Mouse (Mus musculus) forebrain, embryonic 14.5 days (tissue): ENCODE measurements around the gene Gypa. TPM values are rescaled to one million over a fixed set of nuclear protein-coding genes. Genes with fewer than 3 reads are reported as not detected.
A peak's percentile ranks its signal among the peaks of the same experiment; 100 is the strongest.

Experiments
- ATAC-seq: fragments of 200-750 bp; cut with Nextera tagmentation; 2 replicates; pipeline ENCODE4 v1.8.0; 2017; ENCODE audit warnings: mild to moderate bottlenecking, moderate library complexity
- DNase-seq: peaks from one replicate; pipeline ENCODE4 v3.0.0-alpha.2; 2015; ENCODE audit warnings: low spot score
- H3K27ac ChIP-seq: fragments of 300-500 bp; sonication (generic); 2 replicates; pipeline ENCODE4 v1.5.1; 2014; ENCODE audit warnings: low read depth, mild to moderate bottlenecking, control low read depth, low read length, moderate library complexity
- H3K27me3 ChIP-seq: fragments of 300-500 bp; sonication (generic); replicated peaks from 2 replicates; pipeline ENCODE4 v1.6.1; 2014; ENCODE audit warnings: low read length, control low read depth, mixed read lengths; ENCODE audit not compliant: control insufficient read depth, insufficient read depth
- H3K36me3 ChIP-seq: fragments of 300-500 bp; sonication (generic); 2 replicates; pipeline ENCODE4 v1.6.1; 2014; ENCODE audit warnings: low read length, control low read depth; ENCODE audit not compliant: control insufficient read depth, insufficient read depth
- H3K4me1 ChIP-seq: fragments of 300-500 bp; sonication (generic); 2 replicates; pipeline ENCODE4 v1.6.1; 2014; ENCODE audit warnings: antibody characterized with exemption, low read length, control low read depth; ENCODE audit not compliant: control insufficient read depth, insufficient read depth
- H3K4me2 ChIP-seq: fragments of 300-500 bp; sonication (generic); 2 replicates; pipeline ENCODE4 v1.6.1; 2014; ENCODE audit warnings: mild to moderate bottlenecking, control low read depth, low read length
- H3K4me3 ChIP-seq: fragments of 300-500 bp; sonication (generic); 2 replicates; pipeline ENCODE4 v1.5.1; 2014; ENCODE audit warnings: low read depth, low read length, control low read depth
- H3K9ac ChIP-seq: fragments of 300-500 bp; sonication (generic); 2 replicates; pipeline ENCODE4 v1.6.1; 2014; ENCODE audit warnings: mild to moderate bottlenecking, low read length, control low read depth, moderate library complexity
- H3K9me3 ChIP-seq: fragments of 300-500 bp; sonication (generic); replicated peaks from 2 replicates; pipeline ENCODE4 v1.6.1; 2016; ENCODE audit warnings: low read length, control low read depth, mixed read lengths; ENCODE audit not compliant: control insufficient read depth
- WGBS: fragments of 180-500 bp; shearing (Covaris S2); extraction: QIAGEN DNeasy Blood & Tissue Kit; methylation state at CpG from one replicate; pipeline ENCODE4 v1.1.7; 2014; 5-methylcytosine and 5-hydroxymethylcytosine counted together
- polyA plus RNA-seq: library from polyadenylated mRNA; unstranded; fragments of >200 nt; fragmentation: Nextera tagmentation; extraction: Ambion mirVana; gene quantifications from 2 replicates; pipeline ENCODE4 v1.2.1, GENCODE M21; 2014

Gypa gene
- polyA plus RNA-seq, 1 experiment from 2014 or later = 1.8 TPM

- Histone ChIP-seq H3K9ac (no peak overlapping the region), H3K36me3 (no peaks in the 10 kb centered on the region), H3K4me1 (no peaks in the 10 kb centered on the region), H3K27ac (no peak overlapping the region), H3K27me3 (no peaks in the 10 kb centered on the region), H3K4me3 (no peak overlapping the region), H3K9me3 (no peaks in the 10 kb centered on the region), H3K4me2 (no peak overlapping the region)
- no peak for DNase-seq
- 76% methylated on average over 6 of the region's 6 CpGs for WGBS
- ATAC-seq = no peak
These were observed 11.4 kb upstream of the Gypa start for GRCm38 (mm10) chr8:80482173-80482572.

GRCm38 (mm10) chr8:80482822-80483774 is 10.5 kb upstream of the Gypa start:
- WGBS = 41% methylated on average over 16 of the region's 16 CpGs
- no peaks in the 10 kb centered on the region for H3K9me3 ChIP-seq
- DNase-seq (peak; percentile 64), ATAC-seq (0 out of 2 replicates have a peak, but pooled peaks have one; percentile 50)
- H3K27ac ChIP-seq = no peak overlapping the region
- no peaks in the 10 kb centered on the region for H3K36me3 ChIP-seq
- no peaks in the 10 kb centered on the region for H3K27me3 ChIP-seq
- H3K4me1 ChIP-seq = no peaks in the 10 kb centered on the region
- H3K9ac ChIP-seq = no peak overlapping the region
- H3K4me3 ChIP-seq = no peak overlapping the region
- H3K4me2 ChIP-seq = peak overlapping the region; percentile 16; the same call in 1 of the 2 replicates

- no peak for DNase-seq
- ATAC-seq = no peak
- Histone ChIP-seq H3K4me1 (no peaks in the 10 kb centered on the region), H3K27me3 (no peaks in the 10 kb centered on the region), H3K4me3 (no peak overlapping the region), H3K36me3 (no peaks in the 10 kb centered on the region), H3K27ac (no peak overlapping the region), H3K9me3 (no peaks in the 10 kb centered on the region), H3K9ac (no peak overlapping the region), H3K4me2 (no peak overlapping the region)
- 51% methylated on average over 1 of the region's 1 CpGs for whole genome bisulfite sequencing
These were observed 2.0 kb upstream of the Gypa start for GRCm38 (mm10) chr8:80491562-80491961.

GRCm38 (mm10) chr8:80492987-80493441 is 567 bp upstream of the Gypa start:
- H3K4me2 ChIP-seq = peak overlapping the region; percentile 74
- no peaks in the 10 kb centered on the region for H3K9me3 ChIP-seq
- H3K4me1 ChIP-seq = no peaks in the 10 kb centered on the region
- H3K36me3 ChIP-seq = no peaks in the 10 kb centered on the region
- peak overlapping the region; percentile 43 for H3K4me3 ChIP-seq
- peak overlapping the region; percentile 58 for H3K9ac ChIP-seq
- DNase-seq (peak; percentile 83), ATAC-seq (peak; percentile 88)
- no peak overlapping the region for H3K27ac ChIP-seq
- 0% methylated on average over 16 of the region's 16 CpGs for WGBS
- no peaks in the 10 kb centered on the region for H3K27me3 ChIP-seq

GRCm38 (mm10) chr8:80494346-80494660 is 722 bp downstream of the Gypa start:
- Histone ChIP-seq H3K4me1 (no peaks in the 10 kb centered on the region), H3K36me3 (no peaks in the 10 kb centered on the region), H3K4me2 (no peak overlapping the region), H3K9ac (no peak overlapping the region), H3K27ac (no peak overlapping the region), H3K9me3 (no peaks in the 10 kb centered on the region), H3K4me3 (no peak overlapping the region), H3K27me3 (no peaks in the 10 kb centered on the region)
- DNase-seq (no peak), ATAC-seq (no peak)
- WGBS = 91% methylated on average over 2 of the region's 2 CpGs

GRCm38 (mm10) chr8:80494819-80495218 is 1.2 kb downstream of the Gypa start:
- peak; percentile 35; the same call in 1 of the 2 replicates for ATAC-seq
- 84% methylated on average over 5 of the region's 5 CpGs for WGBS
- no peaks in the 10 kb centered on the region for H3K9me3 ChIP-seq

GRCm38 (mm10) chr8:80495527-80495926 is 1.9 kb downstream of the Gypa start:
- WGBS = 95% methylated on average over 6 of the region's 6 CpGs
- ATAC-seq = no peak

More at GRCm38 (mm10) chr8:80494819-80495218, 1.2 kb downstream of the Gypa start:
- 0 out of 2 replicates have a peak, but pooled peaks cover 1% of the 10 kb centered on the region for H3K4me1 ChIP-seq
- no peak overlapping the region for H3K4me2 ChIP-seq
- no peak overlapping the region for H3K27ac ChIP-seq
- H3K4me3 ChIP-seq = no peak overlapping the region
- no peak overlapping the region for H3K9ac ChIP-seq
- no peak for DNase-seq
- no peaks in the 10 kb centered on the region for H3K36me3 ChIP-seq
- H3K27me3 ChIP-seq = no peaks in the 10 kb centered on the region

GRCm38 (mm10) chr8:80497323-80497722 is 3.7 kb downstream of the Gypa start:
- Histone ChIP-seq H3K4me1 (0 out of 2 replicates have a peak, but pooled peaks cover 4% of the 10 kb centered on the region), H3K27ac (no peak overlapping the region), H3K4me3 (no peak overlapping the region), H3K27me3 (no peaks in the 10 kb centered on the region), H3K4me2 (no peak overlapping the region), H3K36me3 (no peaks in the 10 kb centered on the region), H3K9ac (no peak overlapping the region), H3K9me3 (no peaks in the 10 kb centered on the region)
- DNase-seq = no peak
- no peak for ATAC-seq
- 80% methylated on average over 4 of the region's 4 CpGs for WGBS

More at GRCm38 (mm10) chr8:80495527-80495926, 1.9 kb downstream of the Gypa start:
- no peaks in the 10 kb centered on the region for H3K9me3 ChIP-seq
- no peak for DNase-seq
- 0 out of 2 replicates have a peak, but pooled peaks cover 4% of the 10 kb centered on the region for H3K4me1 ChIP-seq
- H3K36me3 ChIP-seq = no peaks in the 10 kb centered on the region
- H3K27me3 ChIP-seq = no peaks in the 10 kb centered on the region
- H3K4me3 ChIP-seq = no peak overlapping the region
- H3K27ac ChIP-seq = no peak overlapping the region
- no peak overlapping the region for H3K9ac ChIP-seq
- no peak overlapping the region for H3K4me2 ChIP-seq

GRCm38 (mm10) chr8:80500244-80500643 is 6.7 kb downstream of the Gypa start:
- Histone ChIP-seq H3K4me2 (no peak overlapping the region), H3K27me3 (no peaks in the 10 kb centered on the region), H3K4me3 (no peak overlapping the region), H3K4me1 (0 out of 2 replicates have a peak, but pooled peaks cover 4% of the 10 kb centered on the region), H3K27ac (no peak overlapping the region), H3K9me3 (no peaks in the 10 kb centered on the region), H3K9ac (no peak overlapping the region), H3K36me3 (no peaks in the 10 kb centered on the region)
- ATAC-seq (peak; percentile 15; the same call in 1 of the 2 replicates), DNase-seq (peak; percentile 16)
- 41% methylated on average over 2 of the region's 2 CpGs for WGBS
